Mouse (Mus musculus): ENCODE results near the gene Tbx6. TPM values are rescaled to one million over a fixed set of nuclear protein-coding genes. Genes with fewer than 3 reads are reported as not detected.

Gene Tbx6
- polyA plus RNA-seq, 1 experiment, result 0.55 TPM

DNA sequence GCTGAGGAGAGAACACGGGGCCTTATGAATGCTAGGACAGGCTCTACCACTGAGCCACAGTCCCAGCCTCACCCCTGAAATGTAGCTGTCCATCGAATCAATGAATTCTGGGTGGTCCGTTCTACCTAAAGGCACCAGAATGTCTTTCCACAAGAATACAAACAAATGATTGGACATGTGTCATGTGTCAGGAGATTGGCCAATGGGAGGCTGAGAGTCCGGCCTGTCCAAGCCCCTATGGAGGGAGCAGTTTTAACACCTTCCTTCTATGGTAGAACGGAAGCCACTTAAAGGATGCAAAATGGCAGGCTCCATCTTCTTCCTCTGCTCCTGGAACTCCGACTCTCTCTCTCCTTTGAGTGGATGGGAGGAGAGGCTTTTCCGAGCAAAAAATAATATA, 36.3 kb downstream of the Tbx6 start:
- no peak for TF ChIP-seq GATA1 (IDR thresholded peaks at IDR 0.05; ENCODE audit: low read length)

GRCm38 (mm10) chr7:126818818-126819217, 37.5 kb downstream of the Tbx6 start:
- no peak for TF ChIP-seq GATA1 (IDR thresholded peaks at IDR 0.05; ENCODE audit: low read length)

GRCm38 (mm10) chr7:126821835-126822511, 40.7 kb downstream of the Tbx6 start:
- TF ChIP-seq GATA1 (IDR thresholded peaks at IDR 0.05; ENCODE audit: low read length), result no peak

GRCm38 (mm10) chr7:126822741-126823140, 41.5 kb downstream of the Tbx6 start:
- TF ChIP-seq GATA1 (IDR thresholded peaks at IDR 0.05; ENCODE audit: low read length), result no peak

GRCm38 (mm10) chr7:126823202-126823711, 42.0 kb downstream of the Tbx6 start:
- TF ChIP-seq GATA1 (IDR thresholded peaks at IDR 0.05; ENCODE audit: low read length), result no peak

DNA sequence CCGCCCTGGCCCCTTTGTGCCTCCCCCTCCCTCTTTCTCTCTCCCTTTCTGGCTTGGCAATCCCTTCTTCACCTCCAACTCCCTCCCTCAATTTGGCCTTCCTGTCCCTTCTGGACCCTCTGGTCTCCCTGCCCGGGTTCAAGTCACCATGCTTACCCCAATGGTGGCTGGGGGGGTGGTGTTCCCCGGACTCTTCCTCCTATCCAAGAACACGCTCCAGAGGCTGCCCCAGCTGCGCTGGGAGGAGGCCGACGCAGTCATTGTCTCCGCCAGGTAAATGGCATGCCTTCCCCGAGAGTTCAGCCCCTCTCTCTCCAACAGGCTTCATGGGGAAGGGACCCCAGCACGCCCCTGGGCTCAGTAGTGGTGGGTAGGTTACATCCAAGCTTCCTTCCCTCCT, 42.7 kb downstream of the Tbx6 start:
- no peak for TF ChIP-seq GATA1 (IDR thresholded peaks at IDR 0.05; ENCODE audit: low read length)

- TF ChIP-seq GATA1 (IDR thresholded peaks at IDR 0.05; ENCODE audit: low read length), result no peak
Measured at GRCm38 (mm10) chr7:126825403-126825802, 44.1 kb downstream of the Tbx6 start.

DNA sequence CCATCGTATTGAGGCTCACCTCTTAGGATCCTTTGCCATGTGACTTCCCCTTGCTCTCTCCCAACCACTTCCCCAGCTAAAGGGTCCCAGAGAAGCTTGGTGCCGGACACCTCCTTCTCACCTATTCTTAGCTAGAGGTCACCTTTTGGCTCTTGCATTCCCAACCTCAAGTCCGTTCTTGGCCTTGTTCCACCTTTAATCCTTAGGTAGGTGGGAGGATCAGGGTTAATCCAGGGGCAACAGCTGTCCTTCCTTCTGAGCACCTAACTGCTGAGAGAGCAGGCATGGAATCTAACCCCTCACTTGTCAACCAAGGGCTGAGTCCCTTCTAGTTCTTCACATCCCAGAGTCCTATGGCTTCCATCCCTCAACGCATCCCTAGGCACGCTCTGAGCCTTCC, 44.7 kb downstream of the Tbx6 start:
- TF ChIP-seq GATA1 (IDR thresholded peaks at IDR 0.05; ENCODE audit: low read length), result no peak

GRCm38 (mm10) chr7:126831539-126831938, 50.3 kb downstream of the Tbx6 start, which contains the start of gene 4930451I11Rik:
Gene 4930451I11Rik (minus strand): TSS chr7:126831639.
- no peak for TF ChIP-seq GATA1 (IDR thresholded peaks at IDR 0.05; ENCODE audit: low read length)

DNA sequence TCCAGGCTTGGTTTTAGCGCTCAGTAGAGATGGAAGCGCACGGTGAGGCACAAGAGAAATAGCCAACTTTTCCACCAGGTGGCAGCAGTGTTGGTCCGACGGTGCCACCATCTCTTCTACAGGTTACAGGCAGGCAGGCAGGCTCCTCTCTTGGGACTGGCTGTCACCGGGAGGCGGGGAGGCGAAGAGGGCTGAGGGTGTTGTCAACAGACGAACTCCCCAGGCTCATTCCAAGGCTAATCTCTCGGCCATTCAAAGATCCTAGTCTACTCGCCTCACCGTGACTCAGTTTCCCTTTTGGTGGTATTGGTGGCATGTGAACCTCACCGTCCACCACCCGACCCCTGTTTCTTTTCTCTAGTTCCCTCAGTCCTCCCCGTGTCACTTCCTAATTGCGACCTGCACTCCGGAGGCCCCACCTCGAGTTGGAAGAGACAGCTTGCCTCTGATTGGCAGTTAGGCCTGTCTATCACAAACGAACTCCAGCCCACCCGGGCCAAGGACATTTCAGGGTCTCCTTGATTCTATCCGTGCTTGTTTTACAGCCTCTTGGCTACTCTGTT, 50.8 kb downstream of the Tbx6 start:
- no peak for TF ChIP-seq GATA1 (IDR thresholded peaks at IDR 0.05; ENCODE audit: low read length)

DNA sequence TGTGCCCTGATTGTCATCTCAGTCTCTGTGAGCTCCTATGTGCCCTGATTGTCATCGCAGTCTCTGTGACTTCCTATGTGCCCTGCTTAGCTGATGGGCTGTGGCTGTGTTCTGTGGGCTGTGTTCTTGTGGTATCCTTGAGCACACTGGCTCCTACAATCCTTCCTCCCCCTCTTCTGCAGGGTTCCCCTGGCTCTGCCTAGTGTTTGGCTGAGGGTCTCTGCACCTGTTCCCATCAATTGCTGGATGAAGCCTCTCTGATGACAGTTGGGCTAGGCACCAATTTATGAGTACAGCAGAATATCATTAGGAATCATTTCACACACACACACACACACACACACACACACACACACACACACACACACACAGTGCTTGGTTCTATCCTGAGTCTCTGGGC, 52.0 kb downstream of the Tbx6 start:
- no peak for TF ChIP-seq GATA1 (IDR thresholded peaks at IDR 0.05; ENCODE audit: low read length)

Other genes with a start within 250 kb of the Tbx6 start
- 110 and 118 TPM in 2 replicates for gene Eif3c, start 215.1 kb upstream of the Tbx6 start, polyA plus RNA-seq (2012)
- 0.21 and 0.26 TPM in 2 replicates for gene Apobr, start 196.5 kb upstream of the Tbx6 start, polyA plus RNA-seq (2012)
- 5.7 and 6.6 TPM in 2 replicates for gene Cln3, start 195.7 kb upstream of the Tbx6 start, polyA plus RNA-seq (2012)
- gene Il27, start 186.5 kb upstream of the Tbx6 start, polyA plus RNA-seq (2012), result not detected in 2 replicates
- gene Nupr1, start 150.6 kb upstream of the Tbx6 start, polyA plus RNA-seq (2012), result 5.6 and 7.9 TPM in 2 replicates
- 68.8 and 176 TPM in 2 replicates for gene Sgf29, start 132.2 kb upstream of the Tbx6 start, polyA plus RNA-seq (2012)
- gene Sult1a1, start 105.1 kb upstream of the Tbx6 start, polyA plus RNA-seq (2012), result not detected in 2 replicates
- gene Bola2, start 86.1 kb upstream of the Tbx6 start, polyA plus RNA-seq (2012), result 143 and 256 TPM in 2 replicates
- gene Slx1b, start 85.7 kb upstream of the Tbx6 start, polyA plus RNA-seq (2012), result 3.4 and 8.5 TPM in 2 replicates
- 13.7 TPM in 2 replicates for gene Coro1a, start 73.7 kb upstream of the Tbx6 start, polyA plus RNA-seq (2012)
- 35.7 and 44.2 TPM in 2 replicates for gene Mapk3, start 21.9 kb upstream of the Tbx6 start, polyA plus RNA-seq (2012)
- gene Gdpd3, start 15.1 kb upstream of the Tbx6 start, polyA plus RNA-seq (2012), result 3.3 and 3.7 TPM in 2 replicates
- 29.3 and 38.2 TPM in 2 replicates for gene Ypel3, start 4.5 kb upstream of the Tbx6 start, polyA plus RNA-seq (2012)
- 185 and 249 TPM in 2 replicates for gene Ppp4c, start 11.0 kb downstream of the Tbx6 start, polyA plus RNA-seq (2012)
- gene Fam57b, start 16.2 kb downstream of the Tbx6 start, polyA plus RNA-seq (2012), result 0.35 and 0.56 TPM in 2 replicates
- not detected in 2 replicates for gene 4930451I11Rik, start 50.2 kb downstream of the Tbx6 start, polyA plus RNA-seq (2012)
- gene Doc2a, start 65.9 kb downstream of the Tbx6 start, polyA plus RNA-seq (2012), result not detected in 2 replicates
- 312 and 358 TPM in 2 replicates for gene Hirip3, start 80.5 kb downstream of the Tbx6 start, polyA plus RNA-seq (2012)
- gene Ino80e, start 80.9 kb downstream of the Tbx6 start, polyA plus RNA-seq (2012), result 1,199 and 1,504 TPM in 2 replicates
- 210 and 262 TPM in 2 replicates for gene Taok2, start 103.2 kb downstream of the Tbx6 start, polyA plus RNA-seq (2012)
- gene Tmem219, start 141.4 kb downstream of the Tbx6 start, polyA plus RNA-seq (2012), result 54.6 and 89.1 TPM in 2 replicates
- 27.6 and 38.3 TPM in 2 replicates for gene Kctd13, start 147.4 kb downstream of the Tbx6 start, polyA plus RNA-seq (2012)
- not detected in 2 replicates for gene Asphd1, start 168.1 kb downstream of the Tbx6 start, polyA plus RNA-seq (2012)
- 0.59 and 0.93 TPM in 2 replicates for gene Sez6l2, start 169.1 kb downstream of the Tbx6 start, polyA plus RNA-seq (2012)
- 94.7 and 114 TPM in 2 replicates for gene Cdipt, start 194.4 kb downstream of the Tbx6 start, polyA plus RNA-seq (2012)
- 0.04 and 0.16 TPM in 2 replicates for gene Cdiptos, start 194.6 kb downstream of the Tbx6 start, polyA plus RNA-seq (2012)
- 18.3 and 22.4 TPM in 2 replicates for gene Mvp, start 233.1 kb downstream of the Tbx6 start, polyA plus RNA-seq (2012)
- gene Pagr1b, start 235.0 kb downstream of the Tbx6 start, polyA plus RNA-seq (2012), result 4.9 and 12.5 TPM in 2 replicates
- gene Pagr1a, start 235.9 kb downstream of the Tbx6 start, polyA plus RNA-seq (2012), result 31.1 and 76.8 TPM in 2 replicates
- 145 and 228 TPM in 2 replicates for gene Gm42742, start 239.6 kb downstream of the Tbx6 start, polyA plus RNA-seq (2012)
- 0.53 and 1.9 TPM in 2 replicates for gene Prrt2, start 239.7 kb downstream of the Tbx6 start, polyA plus RNA-seq (2012)
- gene Maz, start 245.6 kb downstream of the Tbx6 start, polyA plus RNA-seq (2012), result 820 and 1,081 TPM in 2 replicates

Data from G1E-ER4 (cell line).